Mouse (Mus musculus) NIH3T3 (cell line): ENCODE data around the gene Ralb.

Source experiments
- DNase-seq: peaks from one replicate; pipeline ENCODE4 v3.0.0-alpha.2; 2012; ENCODE audit warnings: low read depth

Ralb gene

DNA sequence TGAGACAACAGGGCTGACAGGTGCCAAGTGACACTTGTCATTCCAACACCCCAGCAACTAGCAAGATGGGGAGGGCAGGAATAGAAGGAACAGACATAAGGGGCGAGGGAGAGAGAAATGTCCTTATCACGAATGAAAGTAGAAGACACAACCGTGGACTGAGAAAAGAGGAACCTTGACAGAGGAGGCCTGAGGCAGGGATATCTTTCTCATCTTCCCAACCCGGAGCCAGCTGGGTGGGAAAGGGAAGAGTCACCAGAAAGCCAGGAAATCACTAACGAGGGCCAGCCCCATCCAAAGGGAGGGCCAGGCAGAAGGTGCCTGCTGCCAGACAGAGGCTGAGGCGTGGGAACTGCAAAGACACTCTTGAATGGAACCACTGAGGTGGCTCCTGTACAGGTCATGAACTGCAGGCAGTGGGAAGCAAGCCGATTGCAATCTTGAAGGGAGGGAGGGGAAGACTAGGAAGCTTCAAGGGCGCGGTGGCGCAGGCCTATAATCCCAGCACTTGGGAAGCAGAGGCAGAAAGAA lies 57.8 kb downstream of the Ralb start:
- no peak for DNase-seq

DNA sequence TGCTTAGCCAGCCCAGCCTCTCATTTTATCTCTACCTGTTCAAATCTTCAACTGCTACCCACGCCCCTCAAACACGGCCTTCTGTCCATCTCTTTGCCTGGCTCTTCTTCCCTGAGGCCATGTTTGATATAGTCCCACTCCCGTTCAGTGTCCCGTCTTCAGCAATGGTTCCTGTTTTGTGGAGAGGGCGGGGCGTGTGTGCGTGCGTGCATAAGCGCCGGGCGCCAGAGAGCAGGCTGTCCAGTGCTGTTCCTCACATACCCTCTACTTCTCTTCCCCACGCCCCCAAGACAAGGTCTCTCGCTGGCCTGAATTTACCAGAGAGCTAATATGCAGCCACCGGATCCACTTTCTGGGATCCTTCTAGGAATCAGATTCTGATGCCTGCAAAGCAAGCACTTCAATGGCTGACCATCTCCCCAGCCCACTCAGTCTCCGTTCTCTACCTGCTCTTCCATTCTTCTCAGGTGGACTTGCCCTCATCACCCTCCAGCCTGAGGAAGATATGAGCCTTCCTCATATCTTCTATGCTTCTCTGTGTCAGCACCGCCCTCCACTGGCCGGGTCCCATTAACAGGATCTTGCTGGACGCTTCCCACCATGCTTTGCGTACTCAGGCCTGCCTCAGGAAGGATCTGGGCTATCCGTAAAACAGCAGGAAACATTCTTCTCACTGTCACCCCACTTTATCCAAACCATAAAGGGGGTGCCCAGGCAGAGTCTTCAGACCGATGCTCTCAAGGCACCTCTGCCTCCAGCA lies 60.8 kb downstream of the Ralb start:
- DNase-seq: peak; percentile 11

DNA sequence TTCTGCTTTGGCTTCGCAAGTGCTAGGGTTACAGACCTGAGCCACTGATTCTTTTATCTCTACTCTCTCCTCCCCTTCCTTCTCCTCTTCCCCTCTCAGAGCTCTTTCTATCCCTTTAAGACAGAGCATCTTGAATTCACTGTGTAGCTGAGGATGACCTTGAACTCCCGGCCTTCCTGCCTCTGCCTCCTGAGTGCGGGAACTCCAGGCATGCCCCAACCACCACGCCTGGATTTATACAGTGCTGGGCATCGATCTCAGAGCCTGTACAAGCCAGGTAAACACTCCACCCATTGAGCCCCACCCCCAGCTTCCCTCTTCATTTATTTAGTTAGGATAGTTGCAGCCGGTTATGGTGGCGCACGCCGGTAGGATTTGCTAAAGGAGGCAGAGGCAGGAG lies 61.7 kb downstream of the Ralb start:
- DNase-seq: no peak

- no peak for DNase-seq
Measured at GRCm38 (mm10) chr1:119438105-119438637, 66.4 kb downstream of the Ralb start.

- DNase-seq: no peak
Measured at GRCm38 (mm10) chr1:119437401-119437800, 67.2 kb downstream of the Ralb start.

GRCm38 (mm10) chr1:119424141-119424860 lies 80.3 kb downstream of the Ralb start:
- DNase-seq: no peak

- peak; percentile 7 for DNase-seq
Measured at GRCm38 (mm10) chr1:119423510-119423909, 81.1 kb downstream of the Ralb start.

- no peak for DNase-seq
Measured at GRCm38 (mm10) chr1:119422460-119423015, 82.1 kb downstream of the Ralb start.

DNA sequence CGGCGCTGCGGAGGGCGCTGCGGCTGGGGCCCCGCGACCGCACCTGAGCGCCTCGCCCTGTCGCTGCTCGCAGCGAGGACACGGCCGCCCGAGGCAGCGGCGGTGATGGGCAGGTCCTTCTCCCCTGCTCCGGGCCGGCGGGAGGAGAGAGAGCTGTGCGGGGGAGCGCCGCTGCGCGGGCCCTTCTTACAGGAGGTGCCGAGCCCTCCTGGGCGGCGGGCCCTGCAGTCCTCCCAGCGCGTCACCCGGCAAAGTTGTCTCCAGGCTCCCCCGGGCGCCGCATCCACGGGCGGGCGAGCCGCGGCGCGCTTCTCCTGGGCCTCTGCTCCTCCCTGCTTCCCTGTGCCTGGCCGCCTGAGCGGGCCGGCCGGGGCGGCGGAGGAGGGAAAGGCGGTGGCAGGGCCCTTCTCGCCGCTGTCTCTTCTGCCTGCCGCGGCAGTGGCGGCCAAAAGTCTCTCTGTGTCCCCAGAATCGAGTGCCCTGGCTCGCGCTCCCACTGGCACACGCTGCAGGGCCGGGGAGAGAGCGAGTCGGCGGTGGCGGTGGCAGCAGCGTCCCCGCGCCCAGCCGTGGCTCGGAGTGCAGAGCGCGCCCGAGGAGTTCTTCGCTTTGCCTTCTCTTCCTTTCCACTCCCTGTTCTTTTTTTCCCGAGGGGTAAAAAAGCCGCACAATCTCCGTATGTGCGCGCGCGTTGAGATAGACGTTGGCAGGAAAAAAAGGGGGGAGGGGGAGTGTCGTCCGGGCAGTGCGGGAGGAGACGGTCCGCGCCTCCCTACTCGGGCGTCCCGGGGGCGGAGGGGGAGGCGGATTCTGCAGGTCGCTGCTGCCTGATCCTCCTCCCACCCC lies 82.8 kb downstream of the Ralb start, which contains the start of gene Inhbb:
Gene Inhbb (minus strand): TSS at position 673 of the 846 bp plus-strand sequence.
- DNase-seq: no peak

DNA sequence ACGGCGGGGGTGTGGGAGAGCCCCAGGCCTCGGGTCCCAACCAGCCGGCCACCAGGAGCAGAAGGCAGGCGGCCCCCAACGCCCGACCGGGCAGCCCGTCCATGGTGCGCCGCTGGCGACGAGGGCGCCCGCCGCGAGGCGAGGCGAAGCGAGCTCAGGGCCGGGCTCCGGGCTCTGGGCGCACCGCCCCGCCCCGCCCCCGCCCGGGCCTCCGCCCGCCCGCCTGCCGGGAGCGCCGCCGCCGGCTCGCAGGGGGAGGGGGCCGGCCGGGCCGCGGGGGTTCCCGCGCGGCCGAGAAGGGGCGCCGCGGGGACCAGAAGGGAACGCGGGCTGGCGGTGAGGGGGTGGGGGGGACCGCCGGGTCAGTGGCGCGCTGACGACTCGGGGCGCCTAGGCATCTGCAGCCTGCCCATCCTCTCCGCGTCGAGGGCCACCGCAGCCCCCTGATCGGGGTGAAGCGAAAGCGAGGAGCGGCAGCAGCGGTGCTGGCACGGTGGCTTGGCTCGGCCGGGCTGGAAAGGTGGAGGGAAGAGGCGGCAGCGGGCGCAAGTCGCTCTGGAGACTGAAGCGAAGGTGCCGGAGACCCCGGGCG lies 83.5 kb downstream of the Ralb start:
- DNase-seq: no peak
